Mouse (Mus musculus) left cerebral cortex, adult 11 months (tissue): ENCODE measurements at regions not wholly inside any gene's neighbourhood (a gene's known extent, or its start where the extent isn't known, plus 50 kb on each side); places are given as distances from the start of the nearest gene placed in this dataset.

Experiments
- DNase-seq: peaks from one replicate; pipeline ENCODE4 v3.0.0; 2022; ENCODE audit warnings: low spot score

- no peak for DNase-seq
Measured at GRCm38 (mm10) chr5:126155216-126155880, 623.8 kb downstream of the Tmem132b start.

GRCm38 (mm10) chr5:126186111-126186510 lies 654.5 kb downstream of the Tmem132b start:
- DNase-seq = no peak

- DNase-seq = no peak
Measured at GRCm38 (mm10) chr5:126199876-126200275, 668.3 kb downstream of the Tmem132b start.

GRCm38 (mm10) chr5:126201535-126201934 lies 670.0 kb downstream of the Tmem132b start:
- DNase-seq = peak; percentile 5

GRCm38 (mm10) chr5:126201996-126202395 lies 670.4 kb downstream of the Tmem132b start:
- no peak for DNase-seq

- peak; percentile 6 for DNase-seq
Measured at GRCm38 (mm10) chr5:126217016-126217415, 685.4 kb downstream of the Tmem132b start.

- no peak for DNase-seq
Measured at GRCm38 (mm10) chr5:126217746-126218145, 686.2 kb downstream of the Tmem132b start.

- DNase-seq = no peak
Measured at GRCm38 (mm10) chr5:126223696-126224095, 692.1 kb downstream of the Tmem132b start.

- DNase-seq = no peak
Measured at GRCm38 (mm10) chr5:126230768-126231167, 699.2 kb downstream of the Tmem132b start.

- no peak for DNase-seq
Measured at GRCm38 (mm10) chr5:126238071-126238470, 706.5 kb downstream of the Tmem132b start.

- no peak for DNase-seq
Measured at GRCm38 (mm10) chr5:126245776-126246175, 714.2 kb downstream of the Tmem132b start.

- no peak for DNase-seq
Measured at GRCm38 (mm10) chr5:126250331-126250730, 718.8 kb downstream of the Tmem132b start.

- no peak for DNase-seq
Measured at GRCm38 (mm10) chr5:126254661-126255060, 723.1 kb downstream of the Tmem132b start.

GRCm38 (mm10) chr5:126257860-126258259 lies 726.3 kb downstream of the Tmem132b start:
- no peak for DNase-seq

- DNase-seq = no peak
Measured at GRCm38 (mm10) chr5:126266471-126266870, 734.9 kb downstream of the Tmem132b start.

GRCm38 (mm10) chr5:126266929-126267609 lies 735.5 kb downstream of the Tmem132b start:
- DNase-seq = no peak

GRCm38 (mm10) chr5:126268592-126268991 lies 737.0 kb downstream of the Tmem132b start:
- DNase-seq = no peak

- DNase-seq = no peak
Measured at GRCm38 (mm10) chr5:126274316-126274715, 742.7 kb downstream of the Tmem132b start.

- DNase-seq = no peak
Measured at GRCm38 (mm10) chr5:126281057-126281728, 749.6 kb downstream of the Tmem132b start.

GRCm38 (mm10) chr5:126281782-126282181 lies 750.2 kb downstream of the Tmem132b start:
- no peak for DNase-seq

- DNase-seq = no peak
Measured at GRCm38 (mm10) chr5:126324847-126325246, 793.3 kb downstream of the Tmem132b start.

GRCm38 (mm10) chr5:126328276-126328675 lies 796.7 kb downstream of the Tmem132b start:
- no peak for DNase-seq

GRCm38 (mm10) chr5:126335091-126335490 lies 803.5 kb downstream of the Tmem132b start:
- no peak for DNase-seq
